Mouse (Mus musculus) cerebellum, adult 11-12 months (tissue): ENCODE measurements around the gene 4933415F23Rik.
"Not testable (repeated sequence)": the region's sequence is repeated elsewhere in the genome, so short reads cannot be mapped to it uniquely, and the experiment has no call there.

Experiments
- DNase-seq: peaks from one replicate; pipeline ENCODE4 v3.0.0; 2022

4933415F23Rik gene

DNA sequence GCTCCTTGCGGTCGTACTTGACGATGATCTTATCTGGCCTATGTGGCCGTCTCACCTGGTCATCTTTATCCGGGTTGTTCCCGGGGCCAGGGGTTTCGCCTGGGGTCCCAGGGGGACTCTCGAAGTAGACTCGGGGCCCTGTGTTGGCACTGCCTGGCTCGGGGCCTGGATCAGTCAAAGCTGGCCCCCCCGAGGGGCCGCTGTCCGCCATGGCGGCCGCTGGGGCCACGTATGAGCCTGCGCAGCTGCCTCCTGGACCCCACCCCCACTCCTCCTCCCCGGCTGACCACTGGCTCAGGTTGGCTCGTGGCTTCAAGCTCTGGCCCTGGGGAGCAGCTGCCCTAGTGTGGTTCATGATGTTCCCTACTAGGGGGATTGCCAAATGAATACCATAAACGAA lies at the start of gene 4933415F23Rik:
4933415F23Rik (minus strand) TSS at position 233 of the 400 bp plus-strand sequence.
- DNase-seq, result peak; percentile 24

DNA sequence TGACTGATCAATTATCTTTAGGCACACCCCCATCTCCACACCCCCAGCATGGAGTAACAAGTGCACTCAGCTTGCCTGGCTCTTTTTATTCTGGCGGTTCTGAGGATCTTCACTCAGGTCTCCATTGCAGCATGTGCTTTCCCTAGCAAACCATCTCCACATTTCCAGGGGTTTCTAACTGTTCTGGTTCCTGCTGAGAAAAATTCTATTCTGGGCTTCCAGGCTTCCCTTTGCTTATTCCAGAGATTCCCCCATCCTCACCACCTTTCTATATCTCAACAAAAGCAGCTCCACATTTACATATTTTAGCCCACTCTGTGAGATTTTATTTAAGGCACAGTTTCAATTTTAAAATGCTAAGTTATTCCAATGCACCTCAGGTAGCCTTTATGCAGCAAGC lies 49.7 kb upstream of the 4933415F23Rik start:
- DNase-seq, result no peak

DNA sequence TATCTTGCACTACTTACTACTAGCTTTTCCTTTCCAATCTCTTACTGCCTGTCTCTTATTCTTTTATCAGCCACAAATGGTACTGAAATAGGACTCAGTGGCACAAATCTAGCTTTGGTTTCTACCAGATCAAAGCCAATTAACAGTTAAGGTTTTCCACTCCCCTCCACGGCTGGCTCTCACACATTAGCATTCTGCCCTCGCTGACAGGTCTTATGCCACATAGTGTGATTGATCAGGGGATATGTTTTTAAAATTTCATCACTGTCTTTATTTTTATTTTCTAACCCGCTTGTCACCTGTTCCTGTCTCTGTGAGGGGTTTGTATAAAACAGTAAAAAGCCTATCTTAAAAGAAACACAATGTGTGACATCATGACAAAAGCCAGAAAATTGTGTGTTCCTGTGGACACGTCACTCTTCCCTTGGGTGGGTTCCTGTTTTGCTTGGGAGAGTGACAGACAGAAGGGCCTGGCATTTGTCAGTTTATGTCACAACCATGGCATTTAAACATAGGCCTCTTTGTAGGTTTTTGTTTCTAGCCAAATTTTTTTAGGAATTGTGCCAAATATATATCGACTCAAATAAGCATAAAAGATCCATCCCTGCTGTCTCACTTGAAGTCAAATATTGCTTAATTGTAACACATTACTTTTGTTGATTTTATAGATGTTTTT lies 44.3 kb upstream of the 4933415F23Rik start:
- no peak for DNase-seq

DNA sequence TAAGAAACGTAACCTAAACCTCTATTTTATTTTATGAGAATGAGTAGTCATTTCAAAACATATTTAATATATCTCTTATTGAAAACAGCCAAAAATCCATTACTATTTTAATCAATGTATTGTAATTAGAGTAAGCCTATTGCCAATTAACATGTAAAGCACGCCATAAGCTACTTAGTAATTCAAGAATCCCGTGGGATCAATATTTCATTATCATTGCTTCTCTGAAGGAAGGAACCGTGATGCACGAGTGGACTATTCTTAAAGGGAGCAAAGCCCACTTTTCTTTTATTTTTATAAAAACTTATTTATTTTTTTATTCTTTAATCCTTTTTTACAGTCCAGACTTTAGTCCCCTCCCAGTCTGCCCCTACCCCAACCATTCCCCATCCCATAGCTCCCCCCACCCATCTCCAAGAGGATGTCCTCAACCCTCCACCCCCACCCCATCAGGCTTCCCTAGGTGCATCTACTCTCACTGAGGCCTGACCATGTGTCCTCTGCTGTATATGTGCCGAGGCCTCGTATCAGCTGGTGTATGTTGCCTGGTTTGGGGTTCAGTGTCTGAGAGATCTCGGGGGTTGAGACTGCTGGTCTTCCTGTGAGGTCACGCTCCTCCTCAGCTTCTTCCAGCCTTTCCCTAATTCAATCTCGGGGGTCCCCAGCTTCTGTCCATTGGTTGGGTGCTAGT lies 39.2 kb upstream of the 4933415F23Rik start:
- DNase-seq, result no peak

DNA sequence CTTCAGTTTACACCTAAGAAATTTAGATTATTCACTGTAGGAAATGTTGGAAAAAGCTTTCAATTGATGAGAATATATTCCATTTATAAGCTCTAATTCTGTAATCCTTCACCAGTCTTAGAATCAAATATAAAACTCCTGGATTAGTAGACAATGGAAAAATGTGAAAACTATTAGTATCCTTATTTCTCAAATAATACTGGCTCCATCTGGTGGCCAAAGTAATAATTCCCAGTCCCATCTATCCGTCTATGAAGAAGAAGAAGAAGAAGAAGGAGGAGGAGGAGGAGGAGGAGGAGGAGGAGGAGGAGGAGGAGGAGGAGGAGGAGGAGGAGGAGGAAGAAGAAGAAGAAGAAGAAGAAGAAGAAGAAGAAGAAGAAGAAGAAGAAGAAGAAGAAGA lies 38.5 kb upstream of the 4933415F23Rik start:
- not testable (repeated sequence) for DNase-seq

DNA sequence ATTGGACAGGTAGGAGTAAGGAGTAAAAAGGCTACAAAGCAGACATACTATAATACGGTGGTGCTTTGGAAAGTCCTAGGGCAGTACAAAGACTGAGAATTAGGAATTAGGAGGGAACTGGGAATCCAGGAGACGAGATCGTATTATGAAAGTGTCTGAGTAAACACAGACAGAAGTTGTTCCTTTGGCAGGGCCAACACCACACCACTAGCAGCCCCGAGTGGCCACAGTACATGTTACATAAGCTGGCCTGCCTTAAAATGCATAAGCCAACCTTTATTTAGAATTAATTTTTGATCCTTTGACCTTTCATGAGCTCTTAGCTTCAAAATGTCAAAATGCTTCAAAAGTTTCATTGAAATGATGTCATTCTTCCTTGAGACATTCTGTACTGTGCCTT lies 18.8 kb upstream of the 4933415F23Rik start:
- no peak for DNase-seq

DNA sequence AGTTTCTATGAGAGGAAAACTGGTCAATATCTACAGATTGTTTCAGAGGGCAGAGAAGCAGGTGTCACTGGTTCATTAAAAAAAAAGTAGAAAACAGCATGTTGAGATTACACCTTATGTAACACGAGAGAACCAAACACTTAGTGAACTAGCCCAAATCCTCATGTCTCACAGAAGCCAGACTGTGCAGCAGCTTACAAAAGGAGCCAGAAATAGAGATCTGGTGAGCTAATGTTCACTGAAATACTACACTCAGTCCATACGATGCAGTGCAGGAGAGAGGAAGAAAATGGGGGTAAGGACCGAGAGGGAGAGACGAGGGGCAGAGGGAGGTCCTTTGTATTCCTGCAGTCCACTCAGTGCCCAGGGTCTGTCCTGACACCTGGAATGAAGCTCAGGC lies 17.4 kb upstream of the 4933415F23Rik start:
- DNase-seq, result no peak

DNA sequence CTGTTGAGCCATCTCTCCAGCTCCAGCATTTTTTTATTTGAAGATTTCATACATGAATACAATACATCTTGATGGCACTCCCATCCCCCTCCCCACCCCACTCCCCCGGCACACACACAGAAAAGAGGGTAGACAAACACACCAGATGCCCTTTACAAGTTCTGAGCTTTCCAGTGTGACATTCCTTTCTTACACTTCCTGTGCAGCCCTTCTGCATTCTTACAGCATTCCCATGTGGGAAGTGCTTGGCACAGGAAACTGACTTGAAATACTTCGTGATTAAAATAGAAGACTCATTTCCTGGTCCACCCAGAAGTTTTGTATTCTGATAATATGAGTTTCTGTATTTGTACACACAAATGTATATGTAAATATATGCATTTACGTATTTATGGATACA lies 15.4 kb upstream of the 4933415F23Rik start:
- DNase-seq, result no peak

DNA sequence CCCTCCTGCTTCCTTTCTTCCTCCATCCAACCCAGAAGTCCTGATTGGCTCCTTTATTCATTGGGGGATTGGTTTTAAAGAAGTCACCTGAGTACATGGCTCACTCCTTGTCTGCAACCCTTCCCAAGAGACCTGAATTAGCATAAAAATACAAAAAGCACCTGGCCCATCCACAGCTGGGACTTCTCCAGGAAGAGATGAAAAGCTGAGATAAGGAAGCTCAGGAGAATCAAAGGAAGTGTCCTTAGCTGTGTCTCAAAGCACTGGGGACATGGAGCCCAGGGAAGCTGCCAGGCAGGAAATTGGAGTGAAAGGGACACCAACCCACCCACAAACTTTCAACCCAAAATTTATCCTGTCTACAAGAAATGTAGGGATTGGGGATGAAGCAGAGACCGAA lies 7.1 kb upstream of the 4933415F23Rik start:
- DNase-seq, result no peak

DNA sequence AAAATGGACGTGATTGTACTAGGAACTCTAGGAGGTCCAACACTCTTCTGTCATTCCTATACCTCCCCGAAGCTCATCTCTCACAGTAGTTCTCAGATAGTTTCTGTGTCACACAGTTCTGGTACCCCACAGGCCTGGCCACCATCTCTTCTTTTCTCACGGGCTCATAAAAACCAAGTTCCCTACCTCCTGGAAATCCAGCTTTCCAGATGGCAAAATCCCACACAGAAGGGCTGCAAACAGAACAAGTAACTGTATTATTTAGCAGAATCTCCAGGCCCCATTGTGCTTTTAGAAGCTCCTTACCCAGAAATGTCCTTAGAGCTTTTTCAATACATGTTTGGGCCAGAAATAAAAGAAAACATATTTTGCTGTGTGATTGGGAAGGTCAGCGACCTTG lies 828 bp upstream of the 4933415F23Rik start:
- no peak for DNase-seq

DNA sequence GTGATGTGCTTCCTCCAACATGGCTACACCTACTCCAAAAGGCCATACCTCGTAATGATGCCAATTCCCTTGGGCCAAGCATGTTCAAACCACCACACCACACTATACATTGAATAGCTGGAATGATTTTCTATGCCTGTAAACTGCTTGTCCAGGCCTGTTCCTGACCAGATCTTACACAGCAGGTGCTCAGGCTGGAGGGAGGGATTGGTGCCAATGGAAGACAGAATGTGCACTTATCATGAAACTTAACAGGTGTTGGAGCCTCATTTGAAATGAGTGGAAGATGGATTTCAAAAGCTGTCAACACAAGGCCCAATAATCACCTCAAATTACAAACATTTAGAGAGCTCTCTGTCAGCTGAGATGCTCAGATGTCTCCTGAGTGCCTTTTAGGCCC lies 2.3 kb downstream of the 4933415F23Rik start:
- DNase-seq, result peak; percentile 65

DNA sequence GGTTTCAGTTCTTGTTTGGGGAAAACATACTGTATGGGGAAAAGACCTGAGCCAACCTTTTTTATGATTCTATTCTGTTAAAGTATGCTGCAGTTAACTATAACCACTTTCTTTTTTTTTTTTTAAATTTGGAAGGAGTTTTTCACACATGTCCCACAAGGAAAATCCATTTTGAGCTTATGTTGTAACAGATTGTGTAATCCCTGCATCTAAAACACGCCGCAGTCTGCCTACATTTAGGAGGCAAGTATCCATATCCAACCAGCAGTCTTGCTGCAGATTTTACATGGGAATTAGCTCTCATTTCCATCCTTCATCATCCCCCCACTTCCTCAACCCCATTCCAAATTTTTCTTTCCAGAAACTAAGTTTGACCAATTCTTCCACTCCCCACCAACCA lies 3.6 kb downstream of the 4933415F23Rik start:
- DNase-seq, result no peak

DNA sequence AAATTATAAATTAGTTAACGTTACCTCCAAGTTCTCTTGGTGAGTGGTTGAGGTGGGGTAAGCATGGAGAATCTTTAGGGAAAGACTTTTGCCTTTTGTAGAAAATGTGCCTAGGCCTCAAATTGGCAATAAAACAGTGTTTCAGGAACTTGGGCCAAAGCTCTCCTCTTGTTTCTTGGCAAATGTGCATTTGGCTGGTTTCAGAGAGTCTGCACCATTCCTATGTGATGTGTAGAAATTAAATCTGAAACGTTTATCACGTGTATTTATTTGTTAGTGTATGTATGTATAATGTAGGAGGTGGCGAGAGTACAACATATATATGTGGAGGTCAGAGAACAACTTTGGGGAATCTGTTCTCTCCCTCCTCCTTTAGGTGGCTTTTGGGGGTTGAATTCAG lies 4.1 kb downstream of the 4933415F23Rik start:
- DNase-seq, result peak; percentile 47

DNA sequence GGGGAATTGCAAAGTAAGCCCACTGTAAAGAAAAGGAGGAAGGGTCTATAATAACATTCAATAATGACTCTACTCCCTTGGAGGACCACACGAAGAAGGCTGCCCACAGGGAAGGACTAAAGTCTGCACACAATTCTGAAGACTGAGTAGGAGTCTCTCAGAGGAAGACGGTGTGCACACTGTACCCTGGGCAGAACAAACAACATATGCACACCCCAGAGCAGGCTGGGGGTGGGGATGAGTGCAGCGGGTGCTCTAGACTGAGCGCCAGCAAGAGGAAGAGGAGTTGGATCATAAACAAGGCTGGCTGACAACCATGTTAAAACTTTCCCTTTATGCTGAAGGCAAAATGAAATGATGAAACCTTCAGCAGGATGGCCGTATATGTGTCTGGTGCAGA lies 34.3 kb downstream of the 4933415F23Rik start:
- no peak for DNase-seq

DNA sequence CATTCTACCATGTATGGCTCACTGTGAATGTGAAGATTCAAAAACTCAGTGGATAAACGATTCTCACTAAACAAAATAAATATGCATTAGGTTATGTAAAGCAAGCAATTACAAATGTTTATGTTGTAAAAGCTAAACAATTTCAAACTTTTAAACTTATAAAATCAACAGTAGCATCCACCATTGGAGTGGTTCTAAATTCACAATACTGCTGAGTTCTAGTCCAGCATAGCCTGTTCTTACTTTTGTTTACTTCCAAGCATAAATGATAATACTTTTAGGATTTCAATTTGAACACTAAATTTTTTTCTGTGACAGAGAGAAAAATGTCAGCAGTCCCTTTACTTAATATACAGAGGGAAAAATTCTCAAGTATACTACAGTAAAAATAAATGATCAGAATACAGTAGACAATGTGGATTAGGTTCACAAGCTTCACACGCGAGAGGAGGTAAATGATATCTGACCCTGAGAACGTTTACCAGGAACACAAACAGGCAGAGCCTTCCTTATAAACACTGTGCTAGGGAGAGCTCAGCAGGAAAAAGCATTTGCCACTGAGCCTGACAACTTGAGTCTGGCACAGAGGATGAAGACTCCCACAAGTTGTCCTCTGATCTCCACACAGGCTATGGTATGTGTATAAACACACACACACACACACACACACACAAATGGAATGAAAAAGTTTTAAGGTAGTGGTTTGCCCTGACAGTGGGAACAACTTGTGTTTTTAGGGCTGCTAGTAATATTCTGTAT lies 37.2 kb downstream of the 4933415F23Rik start:
- DNase-seq, result no peak

DNA sequence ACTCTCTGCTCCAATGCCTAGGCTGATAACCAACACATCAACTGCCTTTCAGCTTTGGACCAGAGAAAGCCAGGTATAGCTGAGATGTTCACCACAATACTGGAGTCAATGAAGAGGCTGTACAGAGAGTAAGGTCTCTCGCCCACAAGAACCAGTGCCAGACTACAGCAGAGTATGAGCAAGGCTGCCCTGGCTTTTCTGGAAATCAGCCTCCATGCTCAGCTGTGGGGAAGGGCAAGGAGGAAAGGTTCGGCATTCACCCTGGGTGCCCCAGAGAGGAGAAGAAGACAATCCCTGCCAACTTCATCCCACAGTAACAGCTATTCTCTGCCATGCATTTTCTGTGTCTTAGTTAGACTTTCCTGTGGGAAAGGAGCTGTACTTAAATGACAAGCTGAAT lies 38.1 kb downstream of the 4933415F23Rik start:
- DNase-seq, result peak; percentile 15

DNA sequence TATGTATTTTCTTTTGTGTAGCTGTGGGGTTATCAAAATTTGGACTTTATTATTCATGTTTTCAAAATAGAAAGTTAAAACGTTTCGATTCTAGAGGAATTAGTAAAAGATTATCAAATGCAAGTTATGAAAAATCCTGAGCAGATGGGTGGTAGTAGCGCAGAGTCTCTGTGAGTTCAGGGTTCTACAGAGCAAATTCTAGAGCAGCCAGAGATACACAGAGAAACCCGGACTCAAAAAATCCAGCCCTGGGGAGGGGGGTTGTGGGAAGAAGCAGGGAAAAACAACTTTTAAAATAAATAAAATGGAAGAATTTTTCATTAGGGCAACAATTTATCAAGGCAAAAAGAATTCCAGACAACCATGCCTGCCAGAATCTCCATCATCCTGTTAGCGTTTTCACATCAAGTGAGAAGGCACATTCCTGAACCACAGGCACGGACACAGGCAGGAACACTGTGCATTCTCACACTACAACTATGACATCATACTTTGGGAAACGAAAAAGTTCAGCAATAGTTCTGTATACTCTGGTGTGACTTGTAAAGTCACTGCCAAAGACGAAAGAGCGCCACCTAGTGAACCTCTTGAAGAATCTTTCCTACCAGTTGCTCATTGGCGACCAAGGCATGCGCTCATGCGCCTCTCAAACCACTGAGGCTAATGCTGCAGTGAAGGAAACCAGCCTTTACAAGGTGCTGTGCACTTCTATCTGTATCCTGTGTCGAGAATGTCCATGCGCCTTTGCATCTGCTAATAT lies 40.3 kb downstream of the 4933415F23Rik start:
- DNase-seq, result peak; percentile 56

DNA sequence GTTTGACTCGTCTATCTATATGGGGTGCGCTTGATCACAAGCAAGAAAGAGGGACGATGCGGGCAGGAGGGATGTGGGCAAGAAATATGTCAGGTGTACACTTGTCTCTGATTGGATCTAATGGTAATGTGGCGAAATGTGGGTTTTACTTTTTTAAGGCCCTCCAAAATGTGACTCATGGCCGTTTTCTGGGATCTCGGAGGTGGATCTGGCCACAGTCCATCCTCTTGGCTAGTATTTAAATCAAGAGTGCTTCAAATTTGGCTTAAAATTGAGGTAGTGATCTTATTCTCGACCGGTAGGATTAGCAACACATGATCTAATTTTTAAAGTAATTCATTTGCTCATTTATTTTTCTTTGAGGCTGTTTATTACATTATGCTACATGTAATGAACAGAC lies 42.0 kb downstream of the 4933415F23Rik start:
- peak; percentile 13 for DNase-seq
